Mouse (Mus musculus): ENCODE data around the gene Prrc2b.

Prrc2b gene

DNA sequence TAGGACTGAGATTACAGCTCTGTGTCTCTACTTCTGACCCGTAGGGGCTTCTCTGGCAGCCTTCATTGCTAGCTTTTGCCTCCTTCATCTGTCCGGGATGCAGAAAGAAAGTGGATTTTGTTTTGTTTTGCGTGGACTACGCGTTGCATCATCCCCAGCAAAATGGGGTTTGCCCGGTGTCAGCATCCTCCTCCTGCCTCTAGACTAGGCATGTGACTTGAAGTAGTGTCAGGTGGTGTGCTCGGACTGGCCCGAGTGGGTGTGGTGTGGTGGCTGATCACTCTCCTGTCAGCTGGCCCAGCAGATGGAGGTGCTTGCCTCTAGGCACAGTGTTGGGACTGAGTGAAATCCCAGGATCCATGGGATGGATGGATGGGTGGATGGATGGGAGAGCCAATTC, 11.2 kb downstream of the Prrc2b start:
- no peak for DNase-seq (ENCODE audit: low read depth, low spot score)

DNA sequence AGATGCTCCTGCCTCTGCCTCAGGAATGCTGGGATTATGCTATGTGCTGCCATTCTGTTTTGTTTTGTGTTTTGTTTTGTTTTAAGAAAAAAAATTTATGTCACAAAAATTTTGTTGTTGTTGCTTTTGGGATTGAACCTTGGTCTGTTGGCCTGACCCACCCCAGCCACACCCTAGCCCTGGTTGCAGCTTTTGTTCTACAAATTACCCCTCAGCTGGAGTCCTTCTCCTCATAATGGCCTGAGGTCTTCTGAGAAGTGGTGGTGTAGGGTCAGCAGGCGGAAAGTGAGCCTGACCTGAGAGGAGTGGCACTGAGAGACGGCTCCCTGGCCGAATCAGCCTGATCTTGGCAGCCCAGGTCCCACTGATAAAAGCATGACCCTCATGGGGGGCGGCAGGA, 11.8 kb downstream of the Prrc2b start:
- no peak for DNase-seq (ENCODE audit: low read depth, low spot score)

DNA sequence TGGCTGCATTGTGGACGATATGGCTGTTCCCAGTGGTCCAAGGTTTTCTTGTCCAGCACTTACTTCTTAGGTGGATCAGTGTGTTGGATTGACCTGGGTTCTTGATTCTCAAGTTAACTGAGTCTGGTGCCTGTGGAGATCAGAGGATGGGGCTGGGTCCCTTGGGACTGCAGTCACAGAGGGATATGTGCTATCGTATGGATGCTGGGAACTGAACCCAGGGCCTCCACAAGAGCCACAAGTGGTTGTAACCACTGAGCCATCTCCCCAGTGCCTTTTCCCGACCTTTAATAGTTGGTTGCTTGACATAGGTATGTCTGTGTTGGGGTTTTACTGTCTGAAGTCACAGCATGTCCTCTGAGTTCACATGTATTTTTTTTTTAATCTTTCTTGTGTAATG, 12.2 kb downstream of the Prrc2b start:
- DNase-seq (ENCODE audit: low read depth, low spot score) = no peak

DNA sequence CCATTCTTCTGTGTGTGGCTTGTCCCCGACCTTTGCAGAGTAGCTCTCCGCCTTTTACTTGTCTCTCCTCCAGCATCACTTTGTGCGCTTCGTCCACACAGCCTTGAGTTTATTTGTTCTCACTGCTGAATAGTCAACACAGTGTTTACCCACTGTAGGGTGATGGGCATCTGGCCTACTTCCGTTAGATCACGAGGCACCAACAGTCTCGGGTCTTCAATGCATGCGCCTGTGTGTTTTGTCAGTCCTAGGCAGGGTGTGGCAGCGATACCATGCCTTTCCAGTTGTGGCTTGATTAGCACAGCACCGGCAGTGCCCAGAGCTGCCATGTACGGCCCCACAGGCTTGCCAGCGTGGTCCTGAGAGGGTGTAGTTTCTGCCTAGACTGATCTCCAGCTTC, 13.6 kb downstream of the Prrc2b start:
- no peak for DNase-seq (ENCODE audit: low read depth, low spot score)

DNA sequence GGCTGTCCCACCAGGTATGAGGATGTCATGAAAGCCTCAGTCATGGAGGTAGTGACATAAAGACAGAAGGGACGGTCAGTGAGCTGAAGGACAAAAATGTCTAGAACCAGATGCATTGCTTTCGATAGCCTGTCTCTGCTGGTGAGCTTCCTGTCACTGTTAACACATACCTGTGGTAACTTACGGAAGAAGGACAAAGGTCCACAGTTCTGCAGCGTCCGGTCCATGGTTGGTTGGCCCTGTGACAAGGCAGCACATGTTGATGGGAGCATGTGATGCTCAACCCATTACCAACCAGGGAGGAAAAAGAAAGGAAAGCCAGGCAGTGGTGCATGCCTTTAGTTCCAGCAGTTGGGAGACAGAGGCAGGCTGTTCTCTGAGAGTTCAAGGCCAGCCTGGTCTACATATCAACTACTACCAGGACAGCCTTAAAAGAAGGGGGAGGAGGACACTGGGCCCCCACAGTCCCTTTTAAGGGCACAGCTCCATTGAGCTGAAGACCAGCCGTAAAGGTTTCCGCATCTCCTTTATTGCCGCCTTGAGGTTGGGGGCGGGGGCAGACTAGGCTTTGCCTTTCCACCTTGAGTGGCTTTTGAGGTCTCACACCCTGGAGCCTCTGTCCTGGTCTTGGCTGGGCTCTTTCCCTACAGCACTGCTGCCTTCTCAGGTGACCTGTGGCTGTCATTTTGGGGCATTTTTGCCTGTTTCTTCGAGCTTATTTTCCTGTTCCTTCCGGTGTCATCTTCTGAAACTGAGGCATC, 14.3 kb downstream of the Prrc2b start:
- no peak for DNase-seq (ENCODE audit: low read depth, low spot score)

DNA sequence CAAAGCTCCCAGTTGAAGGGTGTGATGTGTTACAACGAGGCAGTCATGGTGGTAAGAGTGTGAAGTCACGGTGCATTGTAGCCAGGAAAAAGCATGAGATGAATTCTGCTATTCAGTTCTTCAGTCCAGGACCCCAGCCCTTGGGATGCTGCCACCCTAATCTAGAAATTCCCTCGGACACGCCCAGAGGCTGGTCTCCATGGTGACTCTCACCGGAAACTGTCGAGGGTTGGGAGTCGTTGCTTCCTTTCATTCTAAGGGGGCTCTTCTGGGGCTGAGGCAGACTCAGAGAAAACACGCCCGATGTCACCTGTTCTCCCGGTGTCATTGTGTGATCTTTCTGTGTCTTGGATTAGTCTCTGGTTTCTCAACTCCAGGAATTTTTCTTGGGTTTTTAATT, 15.7 kb downstream of the Prrc2b start:
- no peak for DNase-seq (ENCODE audit: low read depth, low spot score)

DNA sequence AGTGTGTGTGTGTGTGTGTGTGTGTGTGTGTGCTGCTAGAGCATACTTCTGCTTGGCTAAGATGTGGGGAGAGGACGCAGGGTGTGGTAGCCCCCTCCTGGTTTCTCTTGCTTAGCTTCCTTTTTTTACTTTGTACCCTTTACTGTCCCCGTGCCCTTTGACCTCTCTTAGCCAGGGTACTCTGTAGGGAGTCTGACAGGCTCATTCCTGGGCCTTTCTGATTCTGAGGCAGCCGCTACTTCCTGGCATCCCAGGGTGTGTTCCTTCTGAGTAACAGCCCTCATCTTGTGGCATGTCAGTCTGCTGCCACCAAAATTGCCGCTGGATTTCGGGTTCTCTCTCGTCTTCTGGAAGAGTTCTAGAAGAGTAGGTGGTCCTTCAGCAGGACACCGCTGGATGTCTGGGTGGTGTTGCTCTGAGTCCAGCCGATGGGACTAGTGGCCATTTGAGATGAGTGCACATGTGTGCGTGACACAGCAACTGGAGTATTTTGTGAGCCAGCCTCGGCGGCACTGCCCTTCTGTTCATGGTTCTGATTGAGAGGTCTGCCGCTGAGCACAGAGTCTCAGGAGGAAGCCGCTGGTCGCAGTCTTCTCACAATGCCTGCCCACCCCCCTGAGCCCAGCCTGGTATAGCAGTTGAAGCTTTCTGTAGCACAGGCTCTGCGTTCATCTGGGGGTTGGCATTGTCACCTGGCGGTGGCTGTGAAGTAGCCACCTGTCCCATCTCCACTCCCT, 16.3 kb downstream of the Prrc2b start:
- no peak for DNase-seq (ENCODE audit: low read depth, low spot score)

DNA sequence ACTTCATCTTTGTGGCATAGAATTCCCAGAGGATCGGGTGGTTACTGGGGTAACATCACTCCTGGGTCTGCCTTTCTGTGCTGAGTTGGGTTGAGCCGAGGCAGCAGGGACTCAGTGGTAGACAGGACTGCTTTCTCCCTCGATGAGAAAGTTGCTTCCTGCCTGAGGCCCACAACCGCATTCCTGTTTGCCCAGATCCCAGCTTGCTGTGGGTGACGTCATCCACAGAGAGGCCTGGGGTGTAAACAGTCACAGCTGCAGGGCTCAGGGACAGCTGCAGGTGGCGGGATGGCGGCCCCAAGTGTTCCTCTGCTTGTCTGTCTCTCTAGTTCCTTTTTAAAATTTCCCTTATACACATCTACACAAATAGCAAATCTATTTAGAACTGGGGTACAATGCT, 16.9 kb downstream of the Prrc2b start:
- peak; percentile 74 for DNase-seq (ENCODE audit: low read depth, low spot score)

DNA sequence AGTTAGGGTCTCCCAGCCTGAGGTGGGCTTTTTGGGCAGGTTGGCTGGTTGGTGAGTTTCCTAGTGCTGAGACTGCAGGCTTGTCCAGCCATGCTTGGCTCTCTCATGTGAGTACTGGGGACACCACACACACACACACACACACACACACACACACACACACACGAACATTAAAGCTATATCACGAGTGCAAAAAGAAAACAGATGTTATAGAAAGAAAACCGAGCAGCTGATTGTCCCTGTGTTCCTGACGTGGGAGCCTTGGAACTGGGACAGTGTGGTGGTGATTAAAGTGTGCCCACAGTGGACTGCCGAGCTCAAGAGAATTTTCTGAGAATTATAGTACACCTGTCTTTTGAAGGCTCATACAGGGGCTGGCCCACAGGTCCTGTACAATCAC, 18.4 kb downstream of the Prrc2b start:
- no peak for DNase-seq (ENCODE audit: low read depth, low spot score)

DNA sequence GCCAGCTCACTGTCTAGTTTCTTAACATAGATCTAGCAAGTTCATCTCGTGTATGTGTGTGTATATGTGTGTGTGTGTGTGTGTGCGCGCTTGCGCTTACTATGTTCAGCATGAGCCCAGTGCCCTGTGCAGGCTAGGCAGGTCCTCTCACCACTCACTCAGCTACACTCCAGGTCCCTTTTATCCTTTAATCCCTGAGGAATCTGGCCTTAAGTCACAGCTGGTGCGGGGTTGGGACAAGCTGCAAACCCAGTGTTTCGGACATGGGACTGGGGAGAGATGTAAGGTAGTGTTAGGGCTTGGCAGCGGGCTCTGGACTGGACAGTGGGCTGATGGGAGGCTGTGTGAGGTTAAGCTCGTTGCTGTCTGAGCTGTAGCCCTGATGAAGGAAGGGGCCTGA, 19.1 kb downstream of the Prrc2b start:
- DNase-seq (ENCODE audit: low read depth, low spot score) = no peak

DNA sequence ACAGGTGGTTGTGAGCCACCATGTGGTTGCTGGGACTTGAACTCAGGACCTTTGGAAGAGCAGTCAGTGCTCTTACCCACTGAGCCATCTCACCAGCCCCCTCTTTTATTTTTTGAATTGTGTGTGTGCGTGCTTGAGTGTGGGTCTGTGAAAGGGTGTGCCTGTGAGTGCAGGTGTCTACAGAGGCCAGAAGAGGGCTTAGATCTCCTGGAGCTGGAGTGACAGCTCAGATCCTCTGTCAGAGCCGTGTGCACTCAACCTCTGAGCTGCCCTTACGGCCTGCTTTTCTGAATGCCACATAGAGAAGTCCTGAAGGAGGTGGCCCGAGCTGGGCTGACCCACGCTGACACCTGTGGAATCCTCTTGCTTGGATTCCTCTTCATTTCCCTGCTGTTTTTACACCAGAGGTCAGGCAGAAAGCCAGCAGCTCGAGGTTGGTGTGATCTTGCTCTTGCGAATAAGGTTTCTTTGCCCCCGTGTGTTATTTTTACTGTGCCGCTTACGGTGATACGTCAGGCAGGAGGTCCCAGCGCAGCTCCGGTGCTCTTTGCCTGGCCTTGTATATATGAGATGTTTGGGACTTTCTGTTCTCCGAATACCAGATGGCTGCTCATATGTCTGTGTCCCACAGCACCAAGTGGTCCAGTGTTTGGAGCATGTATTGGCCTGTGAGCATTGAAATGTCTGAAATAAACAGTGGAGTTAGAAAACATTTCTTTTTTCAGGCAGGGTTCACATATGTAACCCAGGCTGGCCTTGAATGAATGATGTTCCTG, 21.0 kb downstream of the Prrc2b start:
- DNase-seq (ENCODE audit: low read depth, low spot score) = no peak

DNA sequence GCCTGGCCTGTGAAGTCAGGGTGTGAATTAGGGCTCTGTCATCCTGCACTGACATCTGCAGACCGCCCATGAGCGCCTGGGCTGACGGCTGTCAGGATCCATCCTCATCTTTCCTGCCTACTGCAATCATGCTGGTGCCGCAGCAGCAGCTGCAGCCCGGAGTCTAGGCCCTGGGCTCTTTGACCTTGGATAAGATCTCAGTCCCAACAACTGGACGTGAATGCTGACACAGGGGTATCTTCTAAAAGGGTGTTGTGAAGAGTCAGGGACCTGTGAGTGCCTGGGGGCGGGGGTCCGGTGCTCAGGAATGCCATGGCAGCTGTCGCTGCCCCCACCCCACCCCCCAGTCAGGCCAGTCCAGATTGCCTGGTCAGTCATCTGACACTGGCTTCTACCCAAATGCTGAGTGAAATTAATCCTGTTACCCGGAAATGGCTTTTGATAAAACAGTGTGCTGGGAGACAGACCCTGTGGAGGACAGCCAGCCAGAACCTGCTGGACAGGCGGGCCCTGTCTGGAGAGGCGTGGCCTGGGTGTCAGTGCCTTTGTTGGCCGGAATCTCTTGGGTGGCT, 23.4 kb downstream of the Prrc2b start:
- DNase-seq (ENCODE audit: low read depth, low spot score) = peak; percentile 40

DNA sequence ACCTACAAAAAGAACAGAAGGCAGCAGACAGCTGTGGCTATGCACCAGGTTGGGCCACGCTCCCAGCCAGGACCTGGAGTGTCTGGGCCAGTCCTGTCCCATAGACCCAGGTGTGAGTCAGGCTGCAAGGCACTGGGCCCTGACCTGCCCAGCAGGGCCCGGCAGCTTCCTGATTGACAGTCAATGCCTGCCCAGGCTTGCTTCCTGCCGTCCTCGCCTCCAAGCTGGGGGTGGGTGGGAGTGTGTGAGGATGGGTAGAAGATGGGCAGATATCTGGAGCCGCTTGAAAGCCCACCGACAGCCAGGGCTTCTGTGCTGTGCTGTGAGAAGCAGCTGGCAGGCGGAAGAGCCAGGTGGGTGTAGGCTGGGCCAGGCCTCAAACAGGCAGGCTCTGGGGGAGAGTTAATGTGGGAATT, 24.2 kb downstream of the Prrc2b start:
- DNase-seq (ENCODE audit: low read depth, low spot score) = no peak

DNA sequence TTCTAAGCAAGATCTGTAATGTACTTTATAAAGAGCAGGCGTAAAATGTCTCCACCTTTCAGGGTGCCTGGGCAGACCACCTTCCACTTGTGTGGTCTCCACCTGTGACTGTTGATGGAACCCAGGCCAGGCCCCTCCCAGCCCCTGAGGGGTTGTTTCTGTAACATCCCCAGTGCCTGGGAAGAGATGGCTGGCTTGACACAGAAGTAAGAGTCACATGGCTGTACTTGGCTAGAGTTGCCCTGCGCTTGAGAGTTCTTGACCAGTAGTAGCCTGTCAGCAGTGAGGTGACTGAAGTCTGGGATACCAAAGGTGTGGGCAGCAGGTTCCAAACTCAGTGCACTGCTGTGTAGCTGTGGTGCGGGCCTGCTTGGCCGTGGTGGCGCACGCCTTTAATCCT, 24.6 kb downstream of the Prrc2b start:
- no peak for DNase-seq (ENCODE audit: low read depth, low spot score)

DNA sequence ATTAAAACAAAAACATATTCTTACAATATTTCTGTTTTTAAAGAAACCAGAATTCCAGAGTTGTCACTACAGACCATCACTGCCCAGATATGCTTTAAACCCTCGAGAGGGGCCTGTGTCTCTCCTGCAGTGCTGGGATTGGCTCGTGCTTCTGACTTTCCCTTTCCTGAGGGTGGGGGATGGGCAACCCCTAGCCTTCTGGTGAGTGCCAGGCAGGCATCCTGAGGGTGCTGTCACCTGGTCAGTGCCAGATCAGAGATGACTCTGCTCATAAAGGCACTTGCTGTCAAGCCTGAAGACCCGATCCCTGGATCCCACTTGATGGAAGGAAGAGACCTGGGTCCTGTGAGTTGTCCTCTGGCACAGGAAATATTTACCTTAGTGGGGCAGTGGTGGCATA, 26.0 kb downstream of the Prrc2b start:
- DNase-seq (ENCODE audit: low read depth, low spot score) = no peak

DNA sequence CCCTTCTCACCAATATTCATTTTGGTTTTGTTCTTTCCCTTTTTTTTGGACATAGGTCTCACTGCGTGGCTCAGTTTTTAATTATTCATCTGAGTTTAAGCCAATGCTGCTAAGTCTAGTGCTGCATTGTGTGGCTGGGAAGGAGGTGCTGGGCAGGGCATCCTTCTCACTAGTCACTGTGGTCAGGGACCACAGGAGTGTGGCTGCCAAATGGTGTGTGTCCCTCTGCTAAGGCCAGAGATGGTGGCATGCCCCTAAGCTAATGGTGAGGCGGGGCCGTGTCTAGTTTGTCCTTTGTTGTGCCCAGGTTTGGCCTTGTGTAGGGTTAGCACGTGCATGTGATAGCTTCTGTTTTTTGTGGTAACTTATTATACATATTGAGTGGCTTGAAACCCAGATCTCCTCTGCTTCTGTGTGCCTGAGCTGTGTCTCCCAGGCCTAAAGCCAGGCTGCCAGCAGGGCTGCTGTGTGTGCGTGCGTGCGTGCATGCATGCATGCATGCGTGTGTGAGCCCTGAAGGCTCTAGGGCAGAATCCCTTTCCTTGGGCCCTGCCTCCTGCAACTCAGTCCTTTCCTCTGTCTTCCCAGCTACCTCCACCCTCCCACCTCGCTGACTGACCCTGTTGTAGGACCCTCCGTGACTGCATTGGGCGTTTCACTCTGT, 26.6 kb downstream of the Prrc2b start:
- no peak for DNase-seq (ENCODE audit: low read depth, low spot score)

DNA sequence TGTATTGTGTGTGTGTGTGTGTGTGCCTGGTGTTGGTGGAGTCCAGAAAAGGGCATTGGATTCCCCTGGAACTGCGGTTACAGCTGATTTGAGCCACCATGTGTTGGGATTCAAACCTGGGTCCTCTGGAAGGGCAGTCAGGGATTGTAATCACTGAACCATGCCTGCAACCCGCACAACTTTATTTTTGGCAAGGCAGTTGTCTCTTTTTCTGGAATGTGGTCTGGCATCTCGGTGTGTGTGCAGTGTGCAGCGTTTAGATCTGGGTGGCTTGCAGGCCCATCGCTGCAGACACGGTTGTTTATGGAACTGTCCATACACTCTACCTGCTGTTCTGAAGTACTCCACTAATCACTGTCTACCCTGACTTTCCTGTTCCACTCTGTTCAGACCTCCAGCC, 28.5 kb downstream of the Prrc2b start:
- DNase-seq (ENCODE audit: low read depth, low spot score) = no peak

DNA sequence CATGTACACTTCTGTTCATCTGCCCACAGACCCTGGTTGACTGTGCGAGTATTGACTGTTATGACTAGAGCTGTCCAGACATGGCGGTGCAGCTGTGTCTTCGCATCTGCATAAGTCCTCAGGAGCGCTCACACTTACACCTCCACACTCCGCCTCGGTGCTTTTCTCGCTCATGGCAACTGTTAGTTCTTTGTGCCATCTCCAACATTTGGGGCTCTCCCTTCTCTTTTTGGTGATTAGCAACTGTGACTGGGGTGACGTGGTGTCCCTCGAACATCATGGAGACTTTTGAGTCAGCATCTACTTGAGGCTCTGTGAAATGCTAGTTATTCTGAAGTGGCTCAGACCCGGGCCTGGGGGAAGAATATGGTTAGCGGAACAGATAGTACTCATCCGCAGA, 29.2 kb downstream of the Prrc2b start:
- no peak for DNase-seq (ENCODE audit: low read depth, low spot score)

DNA sequence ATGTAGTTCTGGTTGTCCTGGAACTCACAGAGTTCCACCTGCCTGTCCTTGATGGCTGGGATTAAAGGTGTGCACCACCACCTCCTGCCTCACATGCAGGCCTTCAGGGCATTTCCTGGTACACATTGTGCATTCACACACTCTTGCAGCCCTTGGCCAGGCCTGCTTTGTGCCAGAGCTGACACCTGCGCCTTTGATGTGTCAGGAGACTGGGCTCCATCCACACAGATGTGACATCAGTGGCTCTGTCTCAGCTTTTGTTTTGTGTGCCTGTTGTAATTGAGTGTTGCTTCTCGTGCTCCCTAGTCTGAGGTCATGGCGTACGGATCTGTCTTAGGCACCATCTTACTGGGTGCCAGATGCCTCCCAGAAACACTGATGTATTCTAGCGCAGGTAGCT, 30.5 kb downstream of the Prrc2b start:
- no peak for DNase-seq (ENCODE audit: low read depth, low spot score)

DNA sequence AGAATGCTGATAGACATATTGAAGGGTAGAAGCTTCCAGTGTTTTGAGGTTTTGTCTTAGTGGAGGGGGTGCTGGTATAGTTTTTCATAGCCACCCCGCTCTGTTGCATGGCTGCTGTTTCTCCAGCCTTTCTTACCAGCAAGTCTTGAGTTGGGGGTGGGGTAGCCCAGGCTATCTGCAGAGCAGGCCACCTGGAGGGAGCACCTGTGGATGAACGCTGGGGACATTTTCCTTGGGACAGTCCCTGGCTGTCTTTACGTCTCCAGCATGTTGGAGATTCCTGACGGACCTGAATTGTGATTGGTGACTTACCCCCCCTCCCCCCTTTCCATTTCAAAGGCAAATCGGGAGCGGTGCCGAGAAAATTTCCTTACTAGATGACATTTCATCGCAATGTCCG, 31.2 kb downstream of the Prrc2b start:
- DNase-seq (ENCODE audit: low read depth, low spot score) = no peak

DNA sequence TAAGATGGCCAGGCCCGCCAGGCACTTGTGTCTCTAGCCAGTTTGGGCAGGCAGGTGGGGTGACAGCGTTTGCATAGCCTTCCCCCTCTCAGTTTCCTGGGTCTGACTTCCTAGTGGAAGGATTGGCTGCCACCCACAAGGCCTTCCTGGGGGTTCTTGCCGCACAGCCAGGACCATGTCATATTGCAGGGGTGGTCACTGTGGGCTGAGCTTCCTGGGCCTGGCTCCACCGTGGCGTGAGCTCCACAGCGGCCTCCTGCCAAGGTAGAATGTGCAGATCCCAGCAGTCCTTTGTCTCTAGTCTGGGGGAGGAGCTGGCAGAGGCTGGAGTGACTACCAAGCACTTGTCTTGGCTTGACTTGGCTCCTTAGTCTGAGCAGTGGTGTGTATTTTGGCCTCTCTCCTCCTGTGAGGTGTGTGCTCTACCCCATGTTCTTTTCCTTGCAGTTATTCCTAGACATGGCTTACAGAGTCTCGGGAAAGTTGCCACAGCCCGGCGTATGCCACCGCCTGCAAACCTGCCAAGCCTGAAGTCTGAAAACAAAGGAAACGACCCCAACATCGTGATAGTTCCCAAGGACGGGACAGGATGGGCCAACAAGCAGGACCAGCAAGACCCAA, 31.9 kb downstream of the Prrc2b start:
- DNase-seq (ENCODE audit: low read depth, low spot score) = no peak

Measured in forelimb bud, embryonic 11.5 days (tissue).